Mouse (Mus musculus): ENCODE measurements around the gene Taf4. TPM values are rescaled to one million over a fixed set of nuclear protein-coding genes. Genes with fewer than 3 reads are reported as not detected.

Gene Taf4
- 5.2 and 6.0 TPM in 2 replicates for polyA plus RNA-seq (2015; fragmentation: Nextera tagmentation; extraction: Ambion mirVana)

- Histone ChIP-seq H3K36me3 (ENCODE audit: poor library complexity, severe bottlenecking) (no peaks in the 10 kb centered on the region), H3K9me3 (replicated peaks) (no peaks in the 10 kb centered on the region), H3K27me3 (no peaks in the 10 kb centered on the region), H3K4me3 (peak within 1 kb of the TSS; percentile 66), H3K4me2 (peak within 1 kb of the TSS; percentile 100), H3K4me1 (peaks cover 45% of the 10 kb centered on the region), H3K27ac (peak within 1 kb of the TSS; percentile 93), H3K9ac (peak within 1 kb of the TSS; percentile 86)
- under 1% methylated on average over 55 of the region's 84 CpGs for WGBS
- peak; percentile 97 for ATAC-seq
Measured at GRCm38 (mm10) chr2:179976628-179977343, at the start of gene Taf4. Gene Taf4 (minus strand): TSS chr2:179976646.

- WGBS, result 6% methylated on average over 6 of the region's 6 CpGs
- peak overlapping the region; percentile 96 for H3K27ac ChIP-seq
- peaks cover 37% of the 10 kb centered on the region for H3K36me3 ChIP-seq (ENCODE audit: poor library complexity, severe bottlenecking)
- H3K4me1 ChIP-seq, result peaks cover 44% of the 10 kb centered on the region
- H3K4me3 ChIP-seq, result peak overlapping the region; percentile 98
- H3K4me2 ChIP-seq, result peak overlapping the region; percentile 81
- H3K9ac ChIP-seq, result peak overlapping the region; percentile 97
- H3K27me3 ChIP-seq, result peaks cover 28% of the 10 kb centered on the region
- no peaks in the 10 kb centered on the region for H3K9me3 ChIP-seq (replicated peaks)
- ATAC-seq, result no peak
Measured at GRCm38 (mm10) chr2:180025861-180026200, 49.4 kb upstream of the Taf4 start.

- WGBS, result under 1% methylated on average over 78 of the region's 84 CpGs
- Histone ChIP-seq H3K27ac (peak overlapping the region; percentile 96), H3K4me3 (peak overlapping the region; percentile 98), H3K27me3 (peaks cover 34% of the 10 kb centered on the region), H3K36me3 (ENCODE audit: poor library complexity, severe bottlenecking) (peaks cover 31% of the 10 kb centered on the region), H3K9ac (peak overlapping the region; percentile 97), H3K4me1 (peaks cover 44% of the 10 kb centered on the region), H3K9me3 (replicated peaks) (no peaks in the 10 kb centered on the region), H3K4me2 (peak overlapping the region; percentile 81)
- ATAC-seq, result no peak; the same call in 1 of the 2 replicates
Measured at GRCm38 (mm10) chr2:180025135-180025860, 48.9 kb upstream of the Taf4 start.

- peak within 1 kb of the TSS; percentile 96 for H3K27ac ChIP-seq
- WGBS, result under 1% methylated on average over 58 of the region's 80 CpGs
- peak within 1 kb of the TSS; percentile 97 for H3K9ac ChIP-seq
- peaks cover 44% of the 10 kb centered on the region for H3K4me1 ChIP-seq
- H3K4me2 ChIP-seq, result peak within 1 kb of the TSS; percentile 81
- ATAC-seq, result peak; percentile 97
- peaks cover 24% of the 10 kb centered on the region for H3K36me3 ChIP-seq (ENCODE audit: poor library complexity, severe bottlenecking)
- no peaks in the 10 kb centered on the region for H3K9me3 ChIP-seq (replicated peaks)
- H3K4me3 ChIP-seq, result peak within 1 kb of the TSS; percentile 98
- peaks cover 41% of the 10 kb centered on the region for H3K27me3 ChIP-seq
Measured at GRCm38 (mm10) chr2:180024401-180025098, 48.1 kb upstream of the Taf4 start, which contains the start of gene Lsm14b. Gene Lsm14b (plus strand): TSS chr2:180024987.

- whole genome bisulfite sequencing, result 64% methylated on average over 6 of the region's 6 CpGs
- Histone ChIP-seq H3K36me3 (ENCODE audit: poor library complexity, severe bottlenecking) (peaks cover 6% of the 10 kb centered on the region), H3K4me2 (no peak overlapping the region), H3K4me3 (no peak overlapping the region), H3K9ac (no peak overlapping the region), H3K27me3 (peaks cover 55% of the 10 kb centered on the region), H3K9me3 (replicated peaks) (no peaks in the 10 kb centered on the region), H3K4me1 (peaks cover 27% of the 10 kb centered on the region), H3K27ac (no peak overlapping the region)
- no peak for ATAC-seq
Measured at GRCm38 (mm10) chr2:180022751-180023150, 46.3 kb upstream of the Taf4 start.

GRCm38 (mm10) chr2:180020919-180021318 is 44.5 kb upstream of the Taf4 start:
- WGBS, result 88% methylated on average over 8 of the region's 8 CpGs

GRCm38 (mm10) chr2:180020091-180020661 is 43.7 kb upstream of the Taf4 start:
- H3K27ac ChIP-seq, result no peak overlapping the region

More at GRCm38 (mm10) chr2:180020919-180021318, 44.5 kb upstream of the Taf4 start:
- no peak for ATAC-seq
- H3K4me3 ChIP-seq, result no peak overlapping the region
- no peak overlapping the region for H3K9ac ChIP-seq
- H3K36me3 ChIP-seq (ENCODE audit: poor library complexity, severe bottlenecking), result no peaks in the 10 kb centered on the region
- H3K9me3 ChIP-seq (replicated peaks), result no peaks in the 10 kb centered on the region
- H3K27ac ChIP-seq, result no peak overlapping the region
- H3K4me1 ChIP-seq, result peaks cover 9% of the 10 kb centered on the region
- no peak overlapping the region for H3K4me2 ChIP-seq
- peaks cover 58% of the 10 kb centered on the region for H3K27me3 ChIP-seq

GRCm38 (mm10) chr2:180018573-180018972 is 42.1 kb upstream of the Taf4 start:
- H3K27ac ChIP-seq, result no peak overlapping the region
- no peak overlapping the region for H3K4me3 ChIP-seq
- ATAC-seq, result no peak
- 86% methylated on average over 9 of the region's 9 CpGs for WGBS
- no peaks in the 10 kb centered on the region for H3K9me3 ChIP-seq (replicated peaks)
- peaks cover 55% of the 10 kb centered on the region for H3K27me3 ChIP-seq
- H3K9ac ChIP-seq, result no peak overlapping the region
- H3K4me1 ChIP-seq, result 0 out of 2 replicates have a peak, but pooled peaks cover under 1% of the 10 kb centered on the region
- no peak overlapping the region for H3K4me2 ChIP-seq
- no peaks in the 10 kb centered on the region for H3K36me3 ChIP-seq (ENCODE audit: poor library complexity, severe bottlenecking)

More at GRCm38 (mm10) chr2:180020091-180020661, 43.7 kb upstream of the Taf4 start:
- ATAC-seq, result no peak
- H3K27me3 ChIP-seq, result peaks cover 58% of the 10 kb centered on the region
- no peaks in the 10 kb centered on the region for H3K36me3 ChIP-seq (ENCODE audit: poor library complexity, severe bottlenecking)
- H3K4me1 ChIP-seq, result 0 out of 2 replicates have a peak, but pooled peaks cover 8% of the 10 kb centered on the region
- H3K4me3 ChIP-seq, result no peak overlapping the region
- WGBS, result 70% methylated on average over 7 of the region's 7 CpGs
- no peak overlapping the region for H3K9ac ChIP-seq
- H3K9me3 ChIP-seq (replicated peaks), result no peaks in the 10 kb centered on the region
- no peak overlapping the region for H3K4me2 ChIP-seq

GRCm38 (mm10) chr2:180017632-180018031 is 41.2 kb upstream of the Taf4 start:
- Histone ChIP-seq H3K36me3 (ENCODE audit: poor library complexity, severe bottlenecking) (no peaks in the 10 kb centered on the region), H3K9ac (no peak overlapping the region), H3K4me3 (no peak overlapping the region), H3K9me3 (replicated peaks) (no peaks in the 10 kb centered on the region), H3K4me1 (no peaks in the 10 kb centered on the region), H3K4me2 (no peak overlapping the region), H3K27me3 (peaks cover 46% of the 10 kb centered on the region), H3K27ac (no peak overlapping the region)
- no peak for ATAC-seq
- WGBS, result 69% methylated on average over 4 of the region's 4 CpGs

- H3K27me3 ChIP-seq, result peaks cover 11% of the 10 kb centered on the region
- no peak overlapping the region for H3K27ac ChIP-seq
- 92% methylated on average over 7 of the region's 7 CpGs for WGBS
- no peaks in the 10 kb centered on the region for H3K36me3 ChIP-seq (ENCODE audit: poor library complexity, severe bottlenecking)
- no peaks in the 10 kb centered on the region for H3K4me1 ChIP-seq
- no peak overlapping the region for H3K4me2 ChIP-seq
- no peak for ATAC-seq
- H3K4me3 ChIP-seq, result no peak overlapping the region
- no peak overlapping the region for H3K9ac ChIP-seq
- H3K9me3 ChIP-seq (replicated peaks), result no peaks in the 10 kb centered on the region
Measured at GRCm38 (mm10) chr2:180013686-180014085, 37.2 kb upstream of the Taf4 start.

GRCm38 (mm10) chr2:180011370-180011769 is 34.9 kb upstream of the Taf4 start:
- ATAC-seq, result no peak
- H3K4me3 ChIP-seq, result no peak overlapping the region
- H3K4me2 ChIP-seq, result no peak overlapping the region
- no peaks in the 10 kb centered on the region for H3K4me1 ChIP-seq
- H3K36me3 ChIP-seq (ENCODE audit: poor library complexity, severe bottlenecking), result no peaks in the 10 kb centered on the region
- H3K9me3 ChIP-seq (replicated peaks), result no peaks in the 10 kb centered on the region
- no peak overlapping the region for H3K27ac ChIP-seq
- WGBS, result 84% methylated on average over 6 of the region's 6 CpGs
- no peak overlapping the region for H3K9ac ChIP-seq
- 0 out of 2 replicates have a peak, but pooled peaks cover 2% of the 10 kb centered on the region for H3K27me3 ChIP-seq

Measured in forebrain, embryonic 13.5 days (tissue).